Mouse (Mus musculus): ENCODE results near the gene Arhgap36. TPM values are rescaled to one million over a fixed set of nuclear protein-coding genes. Genes with fewer than 3 reads are reported as not detected.

Arhgap36 gene
- not detected for polyA plus RNA-seq (2014; fragmentation: Illumina TruSeq; extraction: RNeasy Lipid Tissue Mini Kit (QIAGEN cat#74804); ENCODE audit: low read depth, low replicate concordance)

DNA sequence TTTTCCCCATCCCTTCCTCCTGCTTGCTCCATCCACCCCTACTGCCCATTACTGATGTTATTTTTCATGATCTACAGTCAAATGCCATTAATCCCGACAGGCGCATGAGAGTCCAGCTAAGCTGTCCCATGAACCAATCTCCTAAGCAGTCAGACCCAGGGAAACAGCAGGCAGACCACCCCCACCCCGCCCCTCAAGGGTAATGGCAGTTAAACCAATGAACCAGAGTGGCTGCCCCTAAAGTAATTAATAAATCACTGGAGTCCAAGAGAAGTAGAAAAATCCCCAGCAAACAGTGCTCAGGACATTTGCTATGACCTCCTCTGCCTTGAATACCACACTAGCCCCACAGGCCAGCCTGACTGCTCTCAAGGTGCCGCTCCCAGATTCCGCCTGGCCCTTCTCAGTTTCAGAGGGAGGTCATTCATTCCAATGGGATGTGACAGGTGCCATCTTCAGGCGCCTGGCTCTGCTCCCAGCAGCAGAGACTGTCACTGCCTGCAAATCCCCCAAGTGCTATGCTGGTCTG, at the start of gene Arhgap36:
TSS of gene Arhgap36 (plus strand) at position 504 of the 529 bp plus-strand sequence.

Other genes with a start within 250 kb of the Arhgap36 start
- gene Enox2, start 175.7 kb upstream of the Arhgap36 start, polyA plus RNA-seq (2014; fragmentation: Illumina TruSeq; extraction: RNeasy Lipid Tissue Mini Kit (QIAGEN cat#74804); ENCODE audit: low read depth, low replicate concordance), result 19.2 TPM
- not detected for gene Olfr1320, start 208.4 kb downstream of the Arhgap36 start, polyA plus RNA-seq (2014; fragmentation: Illumina TruSeq; extraction: RNeasy Lipid Tissue Mini Kit (QIAGEN cat#74804); ENCODE audit: low read depth, low replicate concordance)

All from kidney, adult 10 weeks (tissue).